Mouse (Mus musculus) liver, embryonic 11.5 days (tissue): ENCODE results near the gene Cmtm2b. TPM values are rescaled to one million over a fixed set of nuclear protein-coding genes. Genes with fewer than 3 reads are reported as not detected.

Experiments used
- ATAC-seq: fragments of 200-750 bp; cut with Nextera tagmentation; replicated peaks from 2 replicates; pipeline ENCODE4 v1.8.0; 2017; ENCODE audit warnings: moderate number of reproducible peaks, mild to moderate bottlenecking, moderate TSS enrichment, moderate library complexity; ENCODE audit not compliant: low FRiP score
- DNase-seq: peaks from one replicate; pipeline ENCODE4 v3.0.0-alpha.2; 2017; ENCODE audit warnings: low spot score
- H3K27ac ChIP-seq: fragments of 300-500 bp; sonication (generic); 2 replicates; pipeline ENCODE4 v1.5.1; 2014; ENCODE audit warnings: mild to moderate bottlenecking, low read depth, low read length, control low read depth
- H3K27me3 ChIP-seq: fragments of 300-500 bp; sonication (generic); replicated peaks from 2 replicates; pipeline ENCODE4 v1.6.1; 2014; ENCODE audit warnings: low read length, mixed read lengths; ENCODE audit not compliant: control insufficient read depth, insufficient read depth
- H3K36me3 ChIP-seq: fragments of 300-500 bp; sonication (generic); 2 replicates; pipeline ENCODE4 v1.6.1; 2014; ENCODE audit warnings: mild to moderate bottlenecking, low read length, moderate library complexity, mixed read lengths; ENCODE audit not compliant: control insufficient read depth, insufficient read depth
- H3K4me1 ChIP-seq: fragments of 300-500 bp; sonication (generic); replicated peaks from 2 replicates; pipeline ENCODE4 v1.6.1; 2014; ENCODE audit warnings: low read length, mixed read lengths; ENCODE audit not compliant: control insufficient read depth, insufficient read depth
- H3K4me2 ChIP-seq: fragments of 300-500 bp; sonication (generic); 2 replicates; pipeline ENCODE4 v1.6.1; 2014; ENCODE audit warnings: mild to moderate bottlenecking, control low read depth, moderate library complexity
- H3K4me3 ChIP-seq: fragments of 300-500 bp; sonication (generic); 2 replicates; pipeline ENCODE4 v1.5.1; 2014; ENCODE audit warnings: low read depth, low read length, control low read depth
- H3K9ac ChIP-seq: fragments of 300-500 bp; sonication (generic); 2 replicates; pipeline ENCODE4 v1.6.1; 2014; ENCODE audit warnings: low read depth, low read length, control low read depth
- H3K9me3 ChIP-seq: fragments of 300-500 bp; sonication (generic); 2 replicates; pipeline ENCODE4 v1.6.1; 2016; ENCODE audit warnings: low read length, inconsistent platforms, mixed read lengths; ENCODE audit not compliant: control insufficient read depth
- WGBS: fragments of 180-500 bp; shearing (Covaris S2); extraction: QIAGEN DNeasy Blood & Tissue Kit; methylation state at CpG from one replicate; pipeline ENCODE4 v1.1.7; 2014; 5-methylcytosine and 5-hydroxymethylcytosine counted together
- polyA plus RNA-seq: library from polyadenylated mRNA; unstranded; fragments of >200 nt; fragmentation: Nextera tagmentation; extraction: Ambion mirVana; gene quantifications from 2 replicates; pipeline ENCODE4 v1.2.1, GENCODE M21; 2014

Gene Cmtm2b
- polyA plus RNA-seq, 1 experiment from 2014 or later: not detected

DNA sequence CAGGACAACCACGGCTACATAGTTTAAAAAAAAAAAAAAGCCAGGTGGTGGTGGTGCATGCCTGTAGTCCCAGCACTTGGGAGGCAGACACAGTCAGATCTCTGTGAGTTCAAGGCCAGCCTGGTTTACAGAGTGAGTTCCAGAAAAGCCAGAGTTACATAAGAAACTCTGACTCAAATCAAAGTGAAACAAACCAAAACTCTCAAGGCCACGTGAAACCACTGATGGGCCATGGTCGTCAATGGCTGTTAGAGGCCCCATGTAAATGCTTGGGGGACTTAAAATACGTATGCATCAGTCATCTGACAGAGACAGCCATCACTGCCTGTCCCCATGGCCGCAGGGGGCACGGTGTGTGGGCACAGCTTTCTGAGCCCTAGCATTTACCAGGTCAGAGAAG lies 49.1 kb downstream of the Cmtm2b start:
- Histone ChIP-seq H3K27ac (no peak overlapping the region), H3K27me3 (no peaks in the 10 kb centered on the region), H3K4me1 (no peaks in the 10 kb centered on the region), H3K9ac (no peak overlapping the region), H3K4me2 (no peak overlapping the region), H3K36me3 (no peaks in the 10 kb centered on the region), H3K4me3 (no peak overlapping the region), H3K9me3 (no peaks in the 10 kb centered on the region)
- no peak for DNase-seq
- 78% methylated on average over 6 of the region's 6 CpGs for WGBS
- no peak for ATAC-seq

GRCm38 (mm10) chr8:104373779-104374178 lies 51.7 kb downstream of the Cmtm2b start:
- no peak for DNase-seq
- H3K4me1 ChIP-seq: no peaks in the 10 kb centered on the region
- no peak overlapping the region for H3K27ac ChIP-seq
- H3K9me3 ChIP-seq: no peaks in the 10 kb centered on the region
- no peaks in the 10 kb centered on the region for H3K27me3 ChIP-seq
- H3K36me3 ChIP-seq: no peaks in the 10 kb centered on the region
- WGBS: 79% methylated on average over 11 of the region's 11 CpGs
- no peak overlapping the region for H3K4me2 ChIP-seq
- no peak overlapping the region for H3K9ac ChIP-seq
- H3K4me3 ChIP-seq: no peak overlapping the region
- ATAC-seq: no peak

GRCm38 (mm10) chr8:104374269-104374668 lies 52.2 kb downstream of the Cmtm2b start:
- H3K4me2 ChIP-seq: no peak overlapping the region
- H3K9ac ChIP-seq: no peak overlapping the region
- H3K27ac ChIP-seq: no peak overlapping the region
- no peak for DNase-seq
- no peak for ATAC-seq
- no peaks in the 10 kb centered on the region for H3K9me3 ChIP-seq
- no peaks in the 10 kb centered on the region for H3K4me1 ChIP-seq
- H3K4me3 ChIP-seq: no peak overlapping the region
- 78% methylated on average over 11 of the region's 11 CpGs for WGBS
- no peaks in the 10 kb centered on the region for H3K27me3 ChIP-seq
- no peaks in the 10 kb centered on the region for H3K36me3 ChIP-seq

DNA sequence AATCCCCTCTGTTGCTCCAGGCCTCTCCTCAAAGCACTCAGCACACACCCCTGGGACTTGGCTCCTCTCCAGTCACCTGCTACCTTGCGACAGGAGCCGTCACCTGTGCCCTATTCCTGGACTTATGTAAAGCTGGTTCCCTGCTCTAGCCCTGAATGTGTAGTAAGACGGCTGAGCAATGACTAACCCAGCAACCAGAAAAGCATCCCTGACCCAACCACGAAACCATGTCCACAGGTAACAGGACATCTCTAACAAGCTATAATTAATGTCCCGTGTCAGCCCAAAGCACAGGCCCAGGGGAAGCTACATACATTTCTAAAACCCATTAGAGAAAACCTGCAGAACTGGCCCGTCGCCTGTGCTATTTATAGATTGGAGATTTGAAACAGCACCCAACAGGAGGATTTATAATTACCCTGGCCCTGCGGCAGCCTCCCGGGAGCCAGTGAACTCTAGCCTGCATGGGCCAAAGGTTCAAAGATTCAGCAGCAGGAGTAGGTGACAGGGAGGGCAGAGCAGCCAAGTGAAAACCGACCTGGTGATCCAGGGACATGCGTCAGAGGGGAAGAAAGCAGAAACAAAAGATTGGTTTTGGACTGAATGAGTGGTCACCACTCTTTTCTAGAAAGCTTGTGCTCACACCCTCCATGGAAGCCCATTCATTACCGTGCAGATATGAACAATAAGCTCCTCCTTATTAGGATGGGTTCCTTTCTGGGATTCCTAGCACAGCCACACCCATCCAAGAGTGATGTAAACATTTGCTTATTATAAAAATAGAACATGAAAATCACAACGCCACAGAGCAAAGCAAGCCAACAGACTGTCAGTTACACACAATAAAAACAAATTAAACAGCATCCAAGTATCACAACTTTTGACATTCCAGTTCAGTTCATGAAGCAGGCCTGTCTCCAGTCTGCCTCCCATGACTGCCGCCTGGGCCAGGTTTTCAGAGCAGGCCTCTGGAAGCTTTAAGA lies 53.1 kb downstream of the Cmtm2b start:
- no peaks in the 10 kb centered on the region for H3K36me3 ChIP-seq
- 68% methylated on average over 14 of the region's 14 CpGs for WGBS
- ATAC-seq: peak; percentile 50; the same call in 1 of the 2 replicates

DNA sequence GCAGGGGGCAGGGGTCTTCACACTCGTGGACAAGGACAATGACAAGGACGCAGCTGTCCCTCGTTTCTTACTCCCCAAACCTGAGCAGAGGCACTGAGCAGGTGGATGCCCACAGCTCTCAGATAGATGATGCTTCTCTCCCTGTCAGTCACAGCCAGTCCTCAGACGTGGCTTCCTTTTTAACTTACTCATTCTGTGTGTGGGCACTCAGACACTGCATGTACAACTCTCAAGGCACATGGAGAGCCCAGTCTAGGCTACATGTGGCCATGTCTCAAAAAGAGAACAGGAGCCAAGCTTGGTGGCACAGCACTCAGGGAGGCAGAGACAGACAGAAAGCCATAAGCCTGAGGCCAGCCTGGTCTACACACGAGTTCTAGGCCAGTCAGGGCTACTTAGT lies 53.9 kb downstream of the Cmtm2b start:
- no peaks in the 10 kb centered on the region for H3K36me3 ChIP-seq
- H3K27ac ChIP-seq: no peak overlapping the region
- no peak overlapping the region for H3K9ac ChIP-seq
- H3K4me3 ChIP-seq: no peak overlapping the region
- DNase-seq (no peak), ATAC-seq (no peak)
- H3K27me3 ChIP-seq: no peaks in the 10 kb centered on the region
- 76% methylated on average over 5 of the region's 5 CpGs for WGBS
- H3K4me1 ChIP-seq: no peaks in the 10 kb centered on the region
- no peaks in the 10 kb centered on the region for H3K9me3 ChIP-seq
- H3K4me2 ChIP-seq: no peak overlapping the region

More for the DNA sequence above, 53.1 kb downstream of the Cmtm2b start:
- H3K27ac ChIP-seq: no peak overlapping the region
- H3K4me1 ChIP-seq: no peaks in the 10 kb centered on the region
- no peak overlapping the region for H3K9ac ChIP-seq
- no peak overlapping the region for H3K4me3 ChIP-seq
- no peaks in the 10 kb centered on the region for H3K27me3 ChIP-seq
- no peaks in the 10 kb centered on the region for H3K9me3 ChIP-seq
- DNase-seq: no peak
- H3K4me2 ChIP-seq: no peak overlapping the region; the same call in 1 of the 2 replicates

DNA sequence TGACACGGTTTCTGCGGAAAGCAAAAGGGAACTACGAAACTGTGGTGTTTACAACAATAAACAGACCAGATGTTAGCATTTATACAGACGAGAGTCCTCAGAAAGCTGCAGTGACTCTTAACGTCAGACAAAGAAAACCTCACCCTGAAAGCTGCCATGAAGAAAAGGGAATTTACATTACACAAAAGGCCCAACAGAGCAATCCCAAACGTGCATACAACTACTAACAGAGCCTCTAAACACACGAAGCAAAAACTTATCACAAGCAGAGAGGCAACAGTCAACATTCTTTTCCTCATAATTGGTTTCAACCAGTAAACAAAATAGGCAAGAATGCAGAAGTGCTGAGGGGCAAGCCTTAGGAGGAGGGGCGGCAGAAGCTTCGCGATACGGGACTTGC lies 54.6 kb downstream of the Cmtm2b start:
- Histone ChIP-seq H3K4me3 (no peak overlapping the region), H3K9ac (no peak overlapping the region), H3K27ac (no peak overlapping the region), H3K9me3 (no peaks in the 10 kb centered on the region), H3K4me2 (no peak overlapping the region), H3K27me3 (no peaks in the 10 kb centered on the region), H3K4me1 (no peaks in the 10 kb centered on the region), H3K36me3 (no peaks in the 10 kb centered on the region)
- 71% methylated on average over 11 of the region's 11 CpGs for WGBS
- DNase-seq (no peak), ATAC-seq (no peak)

DNA sequence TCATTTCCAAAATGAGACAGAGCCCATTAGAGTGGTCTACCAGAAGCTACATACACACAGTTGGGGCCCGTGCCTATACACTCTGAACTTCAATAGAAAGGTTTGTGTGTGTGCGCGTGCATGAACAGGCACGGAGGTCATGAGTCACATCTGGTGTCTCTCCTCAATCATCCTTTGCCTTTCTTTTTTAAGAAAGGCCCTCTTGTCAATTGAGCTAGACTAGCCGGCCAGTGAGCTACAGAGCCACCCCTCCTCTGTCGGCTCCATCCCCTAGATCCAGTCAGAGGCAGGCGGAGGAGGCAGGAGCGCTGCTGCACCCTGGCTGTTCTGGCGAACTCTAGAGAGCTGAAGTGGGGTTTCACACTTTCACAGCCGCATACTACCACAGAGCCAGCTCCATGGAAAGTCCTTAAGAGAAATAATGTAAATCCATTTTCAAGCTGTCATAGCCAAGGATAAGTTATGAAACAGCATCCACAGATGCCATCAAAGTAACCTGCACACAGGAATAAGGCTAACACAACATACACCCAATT lies 57.3 kb downstream of the Cmtm2b start:
- H3K36me3 ChIP-seq: no peaks in the 10 kb centered on the region
- no peak overlapping the region for H3K4me2 ChIP-seq
- H3K9ac ChIP-seq: no peak overlapping the region
- 74% methylated on average over 10 of the region's 10 CpGs for WGBS
- DNase-seq (no peak), ATAC-seq (no peak)
- H3K4me3 ChIP-seq: no peak overlapping the region
- H3K27ac ChIP-seq: no peak overlapping the region
- H3K9me3 ChIP-seq: no peaks in the 10 kb centered on the region
- no peaks in the 10 kb centered on the region for H3K27me3 ChIP-seq
- H3K4me1 ChIP-seq: no peaks in the 10 kb centered on the region

GRCm38 (mm10) chr8:104380269-104380668 lies 58.2 kb downstream of the Cmtm2b start:
- WGBS: 77% methylated on average over 7 of the region's 7 CpGs
- H3K4me3 ChIP-seq: no peak overlapping the region
- no peak overlapping the region for H3K9ac ChIP-seq
- H3K9me3 ChIP-seq: no peaks in the 10 kb centered on the region
- no peaks in the 10 kb centered on the region for H3K36me3 ChIP-seq
- no peak overlapping the region for H3K4me2 ChIP-seq
- H3K27ac ChIP-seq: no peak overlapping the region
- ATAC-seq (no peak), DNase-seq (no peak)
- H3K27me3 ChIP-seq: no peaks in the 10 kb centered on the region
- no peaks in the 10 kb centered on the region for H3K4me1 ChIP-seq
